Mouse (Mus musculus) lung, postnatal 0 days (tissue): ENCODE data around the gene Otud5. TPM values are rescaled to one million over a fixed set of nuclear protein-coding genes. Genes with fewer than 3 reads are reported as not detected.

Experiments
- ATAC-seq: fragments of 200-750 bp; cut with Nextera tagmentation; 2 replicates; pipeline ENCODE4 v1.8.0; 2017; ENCODE audit warnings: moderate library complexity
- DNase-seq: peaks from one replicate; pipeline ENCODE4 v3.0.0-alpha.2; 2016; ENCODE audit warnings: low spot score
- H3K27ac ChIP-seq: fragments of 300-500 bp; sonication (generic); 2 replicates; pipeline ENCODE4 v1.5.1; 2014; ENCODE audit warnings: antibody characterized with exemption, mild to moderate bottlenecking, low read length, mixed read lengths
- H3K27me3 ChIP-seq: fragments of 300-500 bp; sonication (generic); replicated peaks from 2 replicates; pipeline ENCODE4 v1.6.1; 2014; ENCODE audit warnings: low read length, mixed read lengths; ENCODE audit not compliant: insufficient read depth
- H3K36me3 ChIP-seq: fragments of 300-500 bp; sonication (generic); 2 replicates; pipeline ENCODE4 v1.6.1; 2014; ENCODE audit warnings: low read length, mixed read lengths; ENCODE audit not compliant: insufficient read depth
- H3K4me1 ChIP-seq: fragments of 300-500 bp; sonication (generic); 2 replicates; pipeline ENCODE4 v1.6.1; 2014; ENCODE audit warnings: antibody characterized with exemption, low read depth, low read length, mixed read lengths; ENCODE audit not compliant: insufficient read depth
- H3K4me2 ChIP-seq: fragments of 300-500 bp; sonication (generic); replicated peaks from 2 replicates; pipeline ENCODE4 v1.6.1; 2014; ENCODE audit warnings: low read depth, mild to moderate bottlenecking, low read length, moderate library complexity, mixed read lengths
- H3K4me3 ChIP-seq: fragments of 300-500 bp; sonication (generic); 2 replicates; pipeline ENCODE4 v1.5.1; 2014; ENCODE audit warnings: low read depth, low read length
- H3K9ac ChIP-seq: fragments of 300-500 bp; sonication (generic); replicated peaks from 2 replicates; pipeline ENCODE4 v1.6.1; 2014; ENCODE audit warnings: low read depth, mild to moderate bottlenecking
- H3K9me3 ChIP-seq: fragments of 300-500 bp; sonication (generic); 2 replicates; pipeline ENCODE4 v1.6.1; 2016; ENCODE audit warnings: low read length, mixed read lengths
- CTCF ChIP-seq: IDR thresholded peaks from 2 replicates; pipeline ENCODE4 v1.5.1; 2016; ENCODE audit warnings: antibody characterized with exemption, mild to moderate bottlenecking
- EP300 ChIP-seq: IDR thresholded peaks from 2 replicates; pipeline ENCODE4 v1.6.1; 2016; ENCODE audit warnings: antibody characterized with exemption, mild to moderate bottlenecking, control low read depth
- WGBS: fragments of 180-500 bp; shearing (Covaris S2); extraction: QIAGEN DNeasy Blood & Tissue Kit; methylation state at CpG from one replicate; pipeline ENCODE4 v1.1.7; 2014; 5-methylcytosine and 5-hydroxymethylcytosine counted together
- polyA plus RNA-seq: library from polyadenylated mRNA; unstranded; fragments of >200 nt; fragmentation: Nextera tagmentation; extraction: Ambion mirVana; gene quantifications from 2 replicates; pipeline ENCODE4 v1.2.1, GENCODE M21; 2015

The Otud5 gene
- polyA plus RNA-seq, 1 experiment from 2014 or later = 29.0 TPM

DNA sequence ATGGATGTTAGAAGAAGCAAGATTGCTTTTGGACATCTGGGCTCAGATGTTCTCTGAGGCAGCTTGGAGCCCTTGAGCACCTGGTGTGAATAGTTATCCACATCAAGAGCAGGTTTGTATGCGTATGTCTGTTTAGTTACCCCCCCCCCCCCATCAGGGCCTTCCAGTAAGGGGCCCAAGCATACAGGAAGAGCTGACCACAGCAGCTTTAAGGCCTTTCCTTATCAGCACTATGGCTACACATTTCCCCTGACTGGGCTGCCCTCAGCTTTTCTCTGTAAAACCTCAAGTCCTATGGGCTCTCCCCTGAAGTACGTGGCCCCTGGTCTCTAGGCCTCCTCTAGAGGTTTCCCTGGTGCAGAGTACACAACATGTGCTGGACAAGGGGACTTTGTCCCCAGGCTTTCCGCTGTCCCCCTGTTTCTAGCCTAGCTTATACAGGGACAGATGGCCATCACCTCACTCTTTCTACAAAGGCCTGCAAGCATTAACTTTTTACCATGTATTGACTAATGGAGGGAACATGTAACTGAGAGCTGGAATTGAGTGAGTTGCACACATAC, 18.1 kb downstream of the Otud5 start:
- Histone ChIP-seq H3K4me2 (no peak overlapping the region), H3K4me3 (no peak overlapping the region), H3K4me1 (no peaks in the 10 kb centered on the region), H3K27me3 (no peaks in the 10 kb centered on the region), H3K36me3 (no peaks in the 10 kb centered on the region), H3K27ac (no peak overlapping the region), H3K9me3 (no peaks in the 10 kb centered on the region), H3K9ac (no peak overlapping the region)
- 83% methylated on average over 3 of the region's 3 CpGs for WGBS
- DNase-seq (no peak), ATAC-seq (no peak)
- TF ChIP-seq CTCF (no peak), EP300 (no peak)

DNA sequence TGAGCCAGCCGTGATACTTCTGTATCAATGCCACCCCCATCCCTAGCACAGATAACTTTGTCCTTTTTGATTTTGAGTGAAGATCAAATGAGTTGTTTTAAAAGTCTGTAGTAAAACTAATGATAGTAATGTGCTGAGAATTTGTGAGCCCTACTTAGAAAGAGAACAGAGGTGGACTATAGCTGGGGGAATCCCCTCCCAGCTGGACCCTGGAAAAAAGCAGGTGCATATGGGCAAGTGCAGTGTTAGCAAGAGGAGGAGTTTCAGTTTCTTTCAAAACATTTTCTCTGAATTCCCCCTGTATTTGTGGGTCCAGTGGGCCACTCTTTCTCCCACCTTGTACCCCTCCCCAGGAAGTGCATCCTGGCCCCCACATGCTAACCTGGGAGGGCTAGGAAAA, 22.0 kb downstream of the Otud5 start:
- H3K4me2 ChIP-seq = no peak overlapping the region
- no peaks in the 10 kb centered on the region for H3K4me1 ChIP-seq
- H3K4me3 ChIP-seq = no peak overlapping the region
- 83% methylated on average over 1 of the region's 1 CpGs for WGBS
- no peak overlapping the region for H3K27ac ChIP-seq
- DNase-seq = no peak
- no peak overlapping the region for H3K9ac ChIP-seq
- no peaks in the 10 kb centered on the region for H3K9me3 ChIP-seq
- TF ChIP-seq EP300 = no peak
- TF ChIP-seq CTCF = no peak
- H3K27me3 ChIP-seq = no peaks in the 10 kb centered on the region
- H3K36me3 ChIP-seq = no peaks in the 10 kb centered on the region; the same call in 1 of the 2 replicates
- no peak for ATAC-seq

DNA sequence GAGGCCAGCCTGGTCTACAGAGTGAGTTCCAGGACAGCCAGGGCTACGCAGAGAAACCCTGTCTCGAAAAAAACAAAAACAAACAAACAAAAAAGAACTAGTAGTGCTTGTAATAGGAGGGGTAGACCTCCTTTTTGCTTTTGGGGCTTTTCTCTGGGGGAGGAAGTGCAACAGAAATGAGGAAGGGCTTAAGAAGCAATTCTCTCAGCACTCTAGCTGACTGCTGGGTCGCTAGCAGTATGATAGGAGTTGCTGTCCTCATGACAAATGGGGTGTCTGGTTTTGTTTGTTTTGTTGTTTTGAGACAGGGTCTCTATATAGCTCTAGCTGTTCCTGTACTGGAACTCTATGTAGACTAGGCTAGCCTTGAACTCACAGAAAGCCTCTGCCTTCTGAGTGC, 23.4 kb downstream of the Otud5 start:
- H3K9me3 ChIP-seq = no peaks in the 10 kb centered on the region
- no peak overlapping the region for H3K9ac ChIP-seq
- DNase-seq (no peak), ATAC-seq (no peak)
- H3K36me3 ChIP-seq = no peaks in the 10 kb centered on the region; the same call in 1 of the 2 replicates
- TF ChIP-seq CTCF (no peak), EP300 (no peak)
- WGBS = 78% methylated on average over 3 of the region's 3 CpGs
- no peaks in the 10 kb centered on the region for H3K4me1 ChIP-seq
- no peaks in the 10 kb centered on the region for H3K27me3 ChIP-seq
- no peak overlapping the region for H3K4me2 ChIP-seq
- H3K27ac ChIP-seq = no peak overlapping the region
- H3K4me3 ChIP-seq = no peak overlapping the region

GRCm38 (mm10) chrX:7865343-7865742, 24.2 kb downstream of the Otud5 start:
- DNase-seq = no peak
- no peak overlapping the region for H3K4me2 ChIP-seq
- 50% methylated on average over 2 of the region's 2 CpGs for WGBS
- H3K27me3 ChIP-seq = no peaks in the 10 kb centered on the region
- TF ChIP-seq EP300 = no peak
- no peak for TF ChIP-seq CTCF
- no peak overlapping the region for H3K4me3 ChIP-seq
- H3K9me3 ChIP-seq = no peaks in the 10 kb centered on the region
- no peaks in the 10 kb centered on the region; the same call in 1 of the 2 replicates for H3K36me3 ChIP-seq
- ATAC-seq = no peak
- no peak overlapping the region for H3K9ac ChIP-seq
- no peak overlapping the region for H3K27ac ChIP-seq
- no peaks in the 10 kb centered on the region for H3K4me1 ChIP-seq

GRCm38 (mm10) chrX:7865786-7866185, 24.6 kb downstream of the Otud5 start:
- no peak overlapping the region for H3K9ac ChIP-seq
- no peaks in the 10 kb centered on the region for H3K27me3 ChIP-seq
- no peak overlapping the region for H3K27ac ChIP-seq
- no peak overlapping the region for H3K4me2 ChIP-seq
- ATAC-seq (no peak), DNase-seq (no peak)
- H3K4me3 ChIP-seq = no peak overlapping the region
- no peaks in the 10 kb centered on the region for H3K4me1 ChIP-seq
- WGBS = 51% methylated on average over 2 of the region's 2 CpGs
- H3K9me3 ChIP-seq = no peaks in the 10 kb centered on the region
- H3K36me3 ChIP-seq = no peaks in the 10 kb centered on the region; the same call in 1 of the 2 replicates
- no peak for TF ChIP-seq CTCF
- TF ChIP-seq EP300 = no peak

GRCm38 (mm10) chrX:7867141-7867540, 26.0 kb downstream of the Otud5 start:
- Histone ChIP-seq H3K4me1 (no peaks in the 10 kb centered on the region), H3K4me3 (no peak overlapping the region), H3K9me3 (no peaks in the 10 kb centered on the region), H3K4me2 (no peak overlapping the region), H3K9ac (no peak overlapping the region), H3K36me3 (no peaks in the 10 kb centered on the region; the same call in 1 of the 2 replicates), H3K27ac (no peak overlapping the region), H3K27me3 (no peaks in the 10 kb centered on the region)
- 77% methylated on average over 1 of the region's 1 CpGs for WGBS
- DNase-seq (no peak), ATAC-seq (no peak)
- TF ChIP-seq EP300 = no peak
- TF ChIP-seq CTCF = no peak

DNA sequence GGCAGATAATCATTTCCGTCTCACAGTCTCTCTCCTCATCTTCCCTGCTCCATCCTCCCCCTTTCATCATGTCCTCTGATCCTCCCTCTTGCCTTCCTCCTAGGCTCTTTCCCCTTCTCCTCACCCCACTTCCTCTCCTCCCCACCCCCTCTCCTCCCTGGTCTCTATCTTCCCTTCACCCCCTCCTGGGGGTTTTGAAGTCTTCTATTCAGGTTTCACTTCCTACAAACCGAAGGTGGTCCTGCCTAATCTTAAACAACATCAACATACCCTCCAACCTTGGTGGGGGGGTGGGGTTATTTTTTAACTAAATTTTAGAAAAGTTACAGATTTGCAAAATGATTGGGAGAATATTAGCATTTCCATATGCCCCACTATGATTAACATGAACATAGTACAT, 27.3 kb downstream of the Otud5 start:
- Histone ChIP-seq H3K9ac (no peak overlapping the region), H3K4me2 (no peak overlapping the region), H3K27ac (no peak overlapping the region), H3K36me3 (peaks cover 4% of the 10 kb centered on the region; the same call in 1 of the 2 replicates), H3K9me3 (no peaks in the 10 kb centered on the region), H3K4me1 (no peaks in the 10 kb centered on the region), H3K4me3 (no peak overlapping the region), H3K27me3 (no peaks in the 10 kb centered on the region)
- 67% methylated on average over 2 of the region's 2 CpGs for WGBS
- ATAC-seq = no peak
- TF ChIP-seq CTCF (no peak), EP300 (no peak)
- DNase-seq = no peak
